Mouse (Mus musculus) ES-E14 (cell line): ENCODE measurements around the gene T2. TPM values are rescaled to one million over a fixed set of nuclear protein-coding genes. Genes with fewer than 3 reads are reported as not detected.

Experiments used
- DNase-seq: peaks from one replicate; pipeline ENCODE4 v3.0.0-alpha.2; 2013; ENCODE audit warnings: low read depth, low spot score
- H3K27ac ChIP-seq: 2 replicates; pipeline ENCODE4 v1.5.1; 2012; ENCODE audit warnings: low read depth, mild to moderate bottlenecking, low read length, moderate library complexity, mixed read lengths; ENCODE audit not compliant: poor library complexity, insufficient read depth, severe bottlenecking
- H3K36me3 ChIP-seq: 2 replicates; pipeline ENCODE4 v1.6.1; 2012; ENCODE audit warnings: mild to moderate bottlenecking, low read length, moderate library complexity, mixed read lengths; ENCODE audit not compliant: control insufficient read depth, poor library complexity, insufficient read depth, severe bottlenecking
- H3K4me1 ChIP-seq, 2 experiments: fragments of 150-350 bp in 1 of 2; sonication (generic) in 1 of 2; 2 replicates each; pipeline ENCODE4 v1.6.1; 2012; ENCODE audit warnings: low read length in 2 of 2, mild to moderate bottlenecking in 1 of 2, mixed read lengths in 1 of 2; ENCODE audit not compliant: control insufficient read depth in 2 of 2, insufficient read depth in 2 of 2, poor library complexity in 1 of 2
- H3K4me3 ChIP-seq, 2 experiments: fragments of 150-350 bp in 1 of 2; sonication (generic) in 1 of 2; 2 replicates each; pipeline ENCODE4 v1.5.1; 2012; ENCODE audit warnings: low read length in 2 of 2, low read depth in 1 of 2, mild to moderate bottlenecking in 1 of 2, mixed read lengths in 1 of 2; ENCODE audit not compliant: insufficient read depth in 1 of 2, poor library complexity in 1 of 2, severe bottlenecking in 1 of 2
- H3K9ac ChIP-seq: 2 replicates; pipeline ENCODE4 v1.6.1; 2012; ENCODE audit warnings: low read depth, mild to moderate bottlenecking, low read length, mixed read lengths; ENCODE audit not compliant: poor library complexity, insufficient read depth, severe bottlenecking
- H3K9me3 ChIP-seq: fragments of 150-350 bp; sonication (generic); 2 replicates; pipeline ENCODE4 v1.6.1; 2012; ENCODE audit warnings: low read depth, mild to moderate bottlenecking, low read length; ENCODE audit not compliant: control insufficient read depth, insufficient read depth
- CHD2 ChIP-seq: IDR thresholded peaks from 2 replicates; pipeline ENCODE4 v1.6.1; 2014; ENCODE audit warnings: mild to moderate bottlenecking, low read depth, low read length, inconsistent platforms
- HCFC1 ChIP-seq: IDR thresholded peaks from 2 replicates; pipeline ENCODE4 v1.6.1; 2012; ENCODE audit warnings: low read length, inconsistent platforms, borderline replicate concordance; ENCODE audit not compliant: insufficient read depth
- MAFK ChIP-seq: IDR thresholded peaks from 2 replicates; pipeline ENCODE4 v1.6.1; 2014; ENCODE audit warnings: mild to moderate bottlenecking, low read depth, low read length, inconsistent platforms; ENCODE audit not compliant: insufficient read depth
- ZC3H11A ChIP-seq: IDR thresholded peaks from 2 replicates; pipeline ENCODE4 v1.6.1; 2012; ENCODE audit warnings: low read depth, mild to moderate bottlenecking, inconsistent platforms, low read length, borderline replicate concordance
- ZNF384 ChIP-seq: IDR thresholded peaks from 2 replicates; pipeline ENCODE4 v1.6.1; 2012; ENCODE audit warnings: low read depth, low read length, inconsistent platforms
- in situ Hi-C, 2 experiments: fragments of 600-800 bp; cut with MboI; formaldehyde crosslinking; loops; one replicate each; pipeline ENCODE4 v1.15.1; 2025; ENCODE audit warnings: low sequenced_read_pairs in 2 of 2, inconsistent platforms in 1 of 2; ENCODE audit not compliant: unreplicated experiment in 2 of 2
- total RNA-seq: library from RNA; depleted of rRNA; stranded (reverse); fragments of 300-350 nt; gene quantifications from 2 replicates; pipeline ENCODE4 v1.2.3, GENCODE M21; 2012

T2 gene
- total RNA-seq, 1 experiment = 0.18 TPM

GRCm38 (mm10) chr17:8455601-8456000 is 99.8 kb downstream of the T2 start:
- no peak for DNase-seq
- Histone ChIP-seq H3K27ac (no peak overlapping the region), H3K4me3 (no peak overlapping the region), H3K9ac (no peak overlapping the region), H3K36me3 (no peaks in the 10 kb centered on the region), H3K4me1 (no peaks in the 10 kb centered on the region), H3K9me3 (no peaks in the 10 kb centered on the region)
- in situ Hi-C loops = no loop called here
- TF ChIP-seq CHD2 = no peak

- TF ChIP-seq HCFC1 (no peak), CHD2 (no peak), MAFK (no peak), ZNF384 (no peak), ZC3H11A (no peak)
- no peaks in the 10 kb centered on the region for H3K9me3 ChIP-seq
- no peak overlapping the region for H3K27ac ChIP-seq
- no peak for DNase-seq
- no peaks in the 10 kb centered on the region for H3K36me3 ChIP-seq
- no peak overlapping the region for H3K9ac ChIP-seq
- no peak overlapping the region for H3K4me3 ChIP-seq
- in situ Hi-C loops = no loop called here
- no peaks in the 10 kb centered on the region for H3K4me1 ChIP-seq
Observed at GRCm38 (mm10) chr17:8456856-8457460, 101.2 kb downstream of the T2 start.

GRCm38 (mm10) chr17:8461568-8461967 is 105.8 kb downstream of the T2 start:
- no peaks in the 10 kb centered on the region for H3K36me3 ChIP-seq
- no peak overlapping the region for H3K27ac ChIP-seq
- no peak for TF ChIP-seq CHD2
- no peak for TF ChIP-seq ZNF384
- no peak for TF ChIP-seq HCFC1
- TF ChIP-seq MAFK = no peak
- TF ChIP-seq ZC3H11A = no peak
- in situ Hi-C loops = loop anchor here in 1 of 2 experiments (10.0 kb wide), 1 partner anchor 133 kb away; no protein-coding TSS in a partner anchor
- no peak overlapping the region for H3K9ac ChIP-seq
- DNase-seq = peak; percentile 31
- H3K4me1 ChIP-seq = peaks cover 0 to 4% of the 10 kb centered on the region in 2 experiments; a peak in 1 of 4 replicates
- no peaks in the 10 kb centered on the region for H3K9me3 ChIP-seq
- no peak overlapping the region for H3K4me3 ChIP-seq

GRCm38 (mm10) chr17:8463482-8464128 is 107.8 kb downstream of the T2 start:
- Histone ChIP-seq H3K9me3 (no peaks in the 10 kb centered on the region), H3K27ac (no peak overlapping the region), H3K4me1 (peaks cover 0 to 4% of the 10 kb centered on the region in 2 experiments; a peak in 1 of 4 replicates), H3K9ac (no peak overlapping the region), H3K36me3 (no peaks in the 10 kb centered on the region), H3K4me3 (no peak overlapping the region)
- in situ Hi-C loops = loop anchor here in 1 of 2 experiments (10.0 kb wide), 1 partner anchor 131 kb away; no protein-coding TSS in a partner anchor
- TF ChIP-seq MAFK = no peak
- no peak; the same call in 1 of the 2 replicates for TF ChIP-seq ZC3H11A
- no peak for TF ChIP-seq CHD2
- TF ChIP-seq ZNF384 = no peak
- no peak for TF ChIP-seq HCFC1
- peak; percentile 85 for DNase-seq
